Mouse (Mus musculus): ENCODE results near the gene Capn2. TPM values are rescaled to one million over a fixed set of nuclear protein-coding genes. Genes with fewer than 3 reads are reported as not detected.

Capn2 gene
- total RNA-seq, 2 experiments from 2014 or later: 79.3 to 94.3 TPM

DNA sequence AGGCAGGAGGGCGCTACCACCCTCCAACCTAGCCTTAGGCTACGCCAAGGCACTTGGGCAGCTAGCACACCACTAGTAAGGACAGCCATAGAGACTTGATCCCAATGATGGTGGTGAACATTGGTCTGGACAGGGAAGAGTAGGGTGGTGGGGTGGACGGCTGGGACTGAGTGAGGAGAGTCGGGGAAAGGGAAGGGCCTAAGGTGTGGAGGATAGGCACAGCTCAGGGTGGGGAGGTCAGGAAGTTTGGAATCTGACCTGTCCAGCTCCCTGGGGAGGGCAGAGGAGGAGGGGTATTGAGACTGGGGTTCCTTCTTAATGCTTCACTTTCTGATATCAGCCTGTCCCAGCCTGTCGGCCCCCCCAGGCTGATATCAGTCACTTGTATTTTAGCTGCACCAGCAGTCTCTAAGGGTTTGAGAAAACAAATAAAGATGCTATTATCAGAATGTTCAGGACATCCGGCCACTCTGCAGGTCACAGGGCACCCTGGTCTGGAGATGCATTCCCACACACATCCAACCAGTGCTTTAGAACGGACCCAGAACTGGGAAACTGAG lies 14.8 kb downstream of the Capn2 start:
- DNase-seq: no peak

DNA sequence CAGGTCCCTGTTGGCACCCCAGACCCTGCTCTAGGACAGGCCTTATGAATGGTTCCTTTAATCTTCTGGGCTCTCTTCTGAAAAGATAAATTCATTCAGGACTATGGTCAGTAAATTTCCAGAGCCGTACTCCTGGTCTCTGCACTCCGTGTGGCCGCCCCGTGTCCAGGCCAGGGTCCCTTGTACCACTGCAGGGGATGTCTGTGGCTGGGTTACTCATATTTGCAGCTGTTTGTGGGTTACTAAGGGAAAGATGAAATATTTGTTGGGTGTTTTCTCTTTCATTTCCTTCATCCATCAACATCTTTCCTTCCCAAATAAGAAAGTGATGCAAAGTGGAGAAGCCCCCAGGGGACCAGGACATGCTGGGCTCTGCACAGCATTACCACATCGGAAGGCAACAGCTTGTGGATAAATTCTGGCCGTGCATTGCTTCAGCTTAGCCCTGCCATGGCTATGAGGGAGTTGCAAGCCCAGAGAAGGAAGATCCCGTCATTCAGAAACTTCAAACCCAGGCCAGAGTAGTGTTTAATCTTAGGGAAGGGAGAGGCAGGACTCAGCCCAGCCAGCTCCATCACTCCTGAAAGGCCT lies 15.5 kb downstream of the Capn2 start:
- DNase-seq: no peak

DNA sequence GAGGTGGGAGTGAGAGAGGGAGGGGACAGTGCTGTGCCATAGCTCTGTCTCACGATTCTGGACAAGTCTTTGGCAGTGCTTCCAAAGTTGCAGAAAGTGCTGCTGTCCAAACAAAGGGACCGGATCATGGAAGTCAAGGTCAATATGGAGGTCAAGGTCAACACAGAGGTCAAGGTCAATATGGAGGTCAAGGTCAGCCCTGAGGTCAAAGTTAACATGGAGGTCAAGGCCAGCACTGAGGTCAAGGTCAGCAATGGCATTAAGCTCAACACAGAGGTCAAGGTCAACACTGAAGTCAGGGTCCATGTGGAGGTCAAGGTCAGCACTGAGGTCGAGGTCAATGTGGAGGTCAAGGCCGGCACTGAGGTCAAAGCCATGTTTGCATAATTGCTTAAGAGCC lies 16.6 kb downstream of the Capn2 start:
- DNase-seq: no peak

DNA sequence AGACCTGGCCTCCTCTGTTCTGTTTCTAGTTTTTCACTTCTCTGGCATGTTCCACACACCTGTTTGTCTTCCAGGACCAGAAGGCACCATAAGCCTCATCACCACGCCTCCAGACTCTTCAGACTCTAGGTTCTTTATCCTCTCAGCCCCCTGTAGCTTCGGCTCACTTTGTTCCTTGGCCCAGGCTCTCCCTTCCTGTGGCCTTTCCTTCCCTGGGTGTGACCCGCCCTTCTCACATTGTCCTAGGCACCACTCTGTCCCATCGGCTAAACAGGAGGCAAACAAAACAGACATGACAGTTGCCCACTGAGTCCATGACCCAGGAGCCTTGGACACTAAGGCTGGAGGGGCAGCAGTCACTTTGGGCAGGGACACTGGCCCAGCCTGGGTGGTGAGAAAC lies 17.2 kb downstream of the Capn2 start:
- DNase-seq: no peak

DNA sequence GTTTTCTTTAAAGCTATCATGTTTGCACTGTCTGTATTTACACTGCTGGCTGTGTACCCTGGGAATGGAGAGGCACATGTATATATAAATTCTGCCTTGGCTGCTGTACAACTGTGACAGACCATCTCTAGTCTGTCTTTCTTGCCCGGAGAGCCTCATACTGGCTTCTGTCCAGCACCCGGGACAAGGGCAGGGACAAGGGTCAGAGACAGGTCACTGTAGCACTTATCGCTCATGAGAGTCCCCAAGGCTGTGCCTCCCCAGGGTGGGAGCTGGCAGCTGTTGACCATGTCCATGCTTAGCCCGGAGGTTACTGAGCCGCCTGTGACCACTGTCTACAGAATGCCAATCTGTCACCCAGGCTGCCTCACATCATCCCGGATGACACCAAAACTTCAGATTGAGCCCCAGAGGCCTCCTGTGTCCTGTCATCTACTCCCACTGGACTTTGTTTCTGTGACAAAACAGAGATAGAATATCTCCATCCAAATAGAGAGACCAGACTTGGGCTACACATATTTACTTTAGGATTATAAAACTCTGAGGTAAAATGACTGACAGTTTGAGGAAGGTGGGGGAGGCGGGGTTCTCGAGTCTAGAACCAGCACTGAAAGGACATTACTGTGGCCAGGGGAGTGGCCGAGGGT lies 17.8 kb downstream of the Capn2 start:
- DNase-seq: peak; percentile 73

DNA sequence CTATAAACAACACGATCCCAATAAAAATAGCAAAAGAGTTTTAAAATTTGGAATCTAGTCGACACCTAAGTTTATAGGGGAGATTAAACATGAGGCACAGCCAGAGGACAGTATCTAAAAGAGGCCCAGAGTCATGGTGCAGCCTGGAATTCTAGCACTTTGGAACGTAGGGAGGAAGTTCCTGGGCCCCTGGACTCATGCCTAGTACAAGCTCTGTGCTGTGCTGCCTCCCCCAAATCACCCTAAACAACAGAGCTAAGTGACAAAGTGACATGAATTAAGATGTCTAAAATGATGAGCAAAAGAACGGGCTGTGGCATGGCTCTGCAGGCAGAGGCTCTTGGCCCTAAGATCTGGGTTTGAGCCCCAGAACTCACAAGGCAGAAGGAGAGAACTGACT lies 19.7 kb downstream of the Capn2 start:
- no peak for DNase-seq

DNA sequence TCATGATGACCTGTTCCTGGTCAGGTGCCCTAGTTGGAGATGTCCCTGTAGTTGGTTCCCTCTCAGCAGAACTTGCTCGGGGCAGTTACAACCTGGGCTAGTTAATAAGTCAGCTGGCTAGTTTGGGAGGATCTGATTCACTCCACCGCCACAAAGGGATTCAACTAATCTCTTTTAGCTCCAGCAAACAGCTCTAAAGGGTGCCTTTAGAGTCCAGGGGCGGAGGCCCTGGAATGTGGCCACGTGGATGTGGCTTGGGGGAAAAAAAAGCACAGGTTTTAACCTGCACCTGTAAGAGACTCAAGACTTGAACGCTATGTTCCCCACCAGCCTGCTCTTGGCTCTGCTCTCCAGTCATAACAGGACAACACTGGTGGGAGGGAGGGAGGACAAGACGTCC lies 20.7 kb downstream of the Capn2 start:
- no peak for DNase-seq

DNA sequence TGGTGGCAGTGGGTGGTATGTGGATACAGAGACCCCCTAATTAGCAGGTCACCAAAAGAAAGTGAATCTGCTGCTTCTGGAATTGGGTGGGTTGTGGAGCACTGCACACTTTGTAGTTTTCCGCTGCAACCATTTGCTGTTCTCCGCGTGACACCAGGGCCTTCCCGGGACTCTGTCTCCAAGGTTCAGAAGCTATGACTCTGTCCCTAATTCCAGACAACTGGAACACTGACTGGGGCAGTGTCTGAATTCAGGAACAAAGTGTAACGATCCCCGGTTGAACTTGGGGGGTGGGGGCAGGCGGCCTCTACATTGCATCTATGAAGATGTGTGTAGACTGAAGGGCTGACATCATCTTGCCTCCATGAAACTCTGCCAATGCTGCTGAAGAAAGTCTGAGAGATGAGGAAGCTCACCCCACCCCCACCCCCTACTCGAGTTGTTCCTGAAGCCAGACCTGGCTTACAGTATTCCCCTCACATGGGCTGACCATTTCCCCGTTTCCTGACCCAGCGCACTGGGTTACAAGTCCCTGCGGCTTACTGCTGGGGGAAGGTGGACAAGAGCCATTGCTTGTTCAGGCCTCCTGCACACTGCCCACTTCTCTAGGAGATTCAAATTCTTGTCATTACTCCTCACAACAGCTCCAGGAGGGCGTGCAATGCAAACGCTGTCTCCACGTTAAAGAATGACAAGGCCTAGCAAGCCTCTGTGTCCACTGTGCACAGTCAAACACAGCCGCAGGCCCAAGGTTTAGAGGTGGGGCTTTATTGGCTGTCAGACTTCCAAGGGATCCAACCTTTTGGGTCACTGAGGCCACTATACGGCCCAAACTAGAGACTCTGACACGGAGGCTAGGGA lies 22.9 kb downstream of the Capn2 start:
- no peak for DNase-seq

DNA sequence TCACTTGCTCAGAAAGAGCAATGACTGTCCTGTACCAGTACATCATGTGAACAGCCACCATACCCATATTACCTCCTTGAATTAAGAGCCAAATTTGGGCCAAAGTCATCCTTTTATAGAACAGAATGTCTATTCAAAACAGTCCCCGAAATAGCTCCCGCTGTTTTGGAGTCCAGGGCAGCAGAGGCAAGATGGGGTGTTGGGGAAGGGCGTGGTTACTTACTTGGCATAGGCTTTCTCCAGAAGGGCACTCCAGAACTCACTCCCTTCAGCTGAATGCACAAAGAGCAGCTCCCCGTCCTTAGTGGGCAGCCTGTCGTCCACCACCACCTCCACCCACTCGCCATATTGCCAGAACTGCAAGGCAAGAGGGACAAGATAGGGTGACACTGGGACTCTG lies 25.6 kb downstream of the Capn2 start:
- DNase-seq: no peak

DNA sequence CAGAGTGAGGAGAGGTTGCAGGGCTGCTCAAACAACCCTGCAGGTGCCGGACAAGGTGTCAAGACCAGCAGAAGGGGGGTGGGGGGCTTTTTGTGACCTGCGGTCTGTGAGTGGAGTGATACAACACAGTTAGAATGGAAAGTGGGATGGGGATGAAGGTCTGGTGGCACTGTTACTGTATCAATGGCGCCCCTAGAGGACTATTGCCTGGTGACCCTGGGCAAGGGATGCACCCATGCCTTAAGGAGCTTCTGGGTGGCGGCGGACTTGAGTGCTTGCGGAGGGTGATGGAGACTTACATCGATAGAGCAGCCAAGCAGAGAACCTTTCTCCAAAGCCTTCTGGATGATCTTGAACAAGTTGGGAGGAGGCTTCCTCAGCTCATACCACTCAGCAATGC lies 26.8 kb downstream of the Capn2 start:
- DNase-seq: no peak

DNA sequence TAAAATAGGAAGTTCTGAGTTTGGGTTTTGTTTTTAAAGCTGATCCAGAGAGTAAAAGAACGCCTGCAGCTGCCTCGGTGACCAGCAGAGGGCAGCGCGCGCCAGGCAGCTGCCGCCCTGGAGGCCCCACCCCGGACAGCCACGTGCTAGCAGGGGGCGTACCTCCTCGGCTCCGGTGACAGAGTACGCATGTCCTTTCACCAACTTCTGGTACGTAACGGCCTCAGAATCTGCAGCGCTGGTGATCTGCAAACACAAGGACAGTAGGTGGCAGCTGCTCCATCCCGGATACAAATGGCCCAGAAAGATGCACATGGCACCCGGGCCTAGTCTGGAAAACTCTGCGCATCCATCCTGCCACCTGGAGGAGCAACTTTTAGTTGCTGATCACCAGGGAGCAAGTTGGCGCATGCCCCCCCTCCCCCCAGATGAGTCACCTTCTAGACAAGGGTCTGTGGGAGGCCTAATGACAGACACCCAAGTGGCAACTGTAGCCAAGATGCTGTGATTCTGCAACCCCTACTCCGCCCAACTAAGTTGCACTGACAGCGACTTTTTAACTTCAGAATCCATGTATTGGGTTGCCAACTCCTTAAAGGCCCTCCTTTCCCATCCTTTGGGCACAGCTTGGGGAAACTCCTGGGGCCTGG lies 27.5 kb downstream of the Capn2 start:
- DNase-seq: peak; percentile 95

DNA sequence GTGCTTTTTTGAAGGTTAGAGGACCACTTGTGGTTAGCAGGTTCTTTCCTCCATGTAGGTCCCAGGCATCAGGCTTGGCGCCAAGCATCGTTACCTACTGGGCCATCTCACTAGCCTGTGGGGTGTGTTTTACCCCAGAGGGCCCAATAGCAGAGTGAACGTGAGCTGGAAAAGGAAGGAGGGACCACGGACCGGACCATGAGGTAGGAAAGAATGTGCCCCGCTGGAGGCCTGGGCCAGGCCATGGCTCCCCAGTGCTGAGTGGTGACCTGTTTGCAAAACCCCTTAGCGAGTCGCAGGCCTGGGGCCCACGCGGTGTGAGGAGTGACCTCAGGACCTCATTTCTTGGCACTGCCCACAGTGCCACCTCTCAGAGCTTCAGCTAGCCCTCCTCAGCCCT lies 28.9 kb downstream of the Capn2 start:
- DNase-seq: no peak

DNA sequence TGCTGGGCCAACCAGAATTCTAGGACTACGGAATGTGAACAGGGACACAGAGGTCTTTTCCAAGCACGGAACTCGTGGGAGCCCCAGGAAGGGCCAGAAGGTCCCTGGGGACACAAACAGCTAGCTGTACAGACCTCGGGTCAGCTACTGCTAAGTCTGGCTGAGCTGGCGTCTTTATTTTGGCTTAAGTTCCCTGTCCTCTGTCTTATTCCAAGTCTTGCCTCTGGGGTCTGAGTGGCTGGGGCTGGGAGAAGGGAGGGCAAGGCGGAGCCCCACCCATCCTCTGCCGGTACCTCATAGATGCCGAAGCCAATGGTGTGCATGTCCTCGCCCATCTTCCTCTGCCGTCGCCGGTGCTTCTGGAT lies 33.5 kb downstream of the Capn2 start:
- DNase-seq: peak; percentile 63

DNA sequence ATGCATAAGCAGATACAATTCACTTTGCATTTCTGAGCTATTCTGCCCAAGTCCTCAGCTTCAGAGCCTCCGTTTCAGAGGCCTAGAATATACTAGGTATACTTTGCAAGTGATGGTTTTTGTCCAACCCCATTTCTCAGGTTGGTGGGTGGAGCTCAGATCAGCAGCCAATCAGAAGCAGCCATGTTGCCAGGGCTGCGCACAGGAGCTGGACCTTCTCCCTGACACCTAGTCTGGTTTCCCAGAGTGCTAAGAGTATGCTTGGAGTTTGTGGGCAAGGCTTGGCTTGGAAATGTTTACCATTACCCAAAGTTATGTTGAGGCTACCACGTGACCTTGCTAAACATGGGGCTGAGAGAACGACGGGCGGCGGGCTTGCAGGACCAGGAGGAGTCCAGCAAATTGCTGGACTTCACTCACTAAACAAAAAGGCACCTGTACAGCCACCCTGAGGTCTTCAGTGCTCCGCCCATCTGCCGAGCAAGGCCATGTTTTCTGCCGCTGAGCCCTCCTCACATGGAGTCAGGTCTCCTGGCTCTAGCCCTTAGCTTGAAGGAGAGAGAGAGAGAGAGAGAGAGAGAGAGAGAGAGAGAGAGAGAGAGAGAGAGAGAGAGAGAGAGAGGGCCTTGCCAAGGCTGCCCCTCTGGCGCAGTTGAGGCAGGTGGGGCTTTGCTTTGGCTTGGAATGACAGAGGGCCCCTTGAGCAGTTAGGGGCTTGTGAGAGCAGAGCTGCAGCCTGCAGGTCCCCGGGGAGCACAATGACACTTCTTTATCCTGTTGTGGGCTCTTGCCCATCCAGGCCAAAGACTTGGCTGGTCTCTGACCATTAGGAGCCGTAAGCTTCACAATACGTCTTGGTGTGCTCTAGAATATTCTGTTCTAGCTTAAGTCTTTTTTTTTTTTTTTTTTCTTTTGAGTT lies 34.2 kb downstream of the Capn2 start:
- DNase-seq: no peak

DNA sequence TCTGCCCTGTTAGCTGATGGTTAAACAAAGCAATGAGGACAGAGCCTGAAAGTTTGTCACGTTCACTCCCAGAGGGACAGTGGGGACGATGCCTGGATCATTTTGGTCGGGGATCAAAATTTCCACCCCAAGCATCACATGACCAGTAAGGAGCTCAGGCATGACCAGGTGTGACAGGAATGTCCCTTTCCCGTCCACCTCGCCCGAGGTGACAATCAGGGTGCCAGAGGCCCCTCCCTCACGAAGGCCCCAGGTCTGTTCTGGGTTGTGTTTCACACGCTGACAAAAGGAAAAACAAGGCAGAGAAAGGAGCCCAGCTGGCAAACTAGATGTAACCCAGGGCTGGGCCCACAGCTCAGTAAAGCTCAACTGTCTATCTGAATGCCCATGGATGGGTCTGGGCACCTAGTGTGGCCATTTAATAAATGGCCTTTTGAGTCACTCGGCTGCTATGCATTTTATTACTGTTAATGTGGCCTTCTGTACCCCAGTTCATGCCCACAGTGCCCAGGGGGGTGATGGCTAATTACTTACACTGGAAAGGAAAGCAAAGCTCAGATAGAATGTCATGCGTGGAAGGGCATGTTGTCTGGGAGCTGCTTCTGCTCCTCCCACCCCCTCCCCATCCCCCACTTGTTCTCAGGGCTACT lies 35.6 kb downstream of the Capn2 start:
- no peak for DNase-seq

DNA sequence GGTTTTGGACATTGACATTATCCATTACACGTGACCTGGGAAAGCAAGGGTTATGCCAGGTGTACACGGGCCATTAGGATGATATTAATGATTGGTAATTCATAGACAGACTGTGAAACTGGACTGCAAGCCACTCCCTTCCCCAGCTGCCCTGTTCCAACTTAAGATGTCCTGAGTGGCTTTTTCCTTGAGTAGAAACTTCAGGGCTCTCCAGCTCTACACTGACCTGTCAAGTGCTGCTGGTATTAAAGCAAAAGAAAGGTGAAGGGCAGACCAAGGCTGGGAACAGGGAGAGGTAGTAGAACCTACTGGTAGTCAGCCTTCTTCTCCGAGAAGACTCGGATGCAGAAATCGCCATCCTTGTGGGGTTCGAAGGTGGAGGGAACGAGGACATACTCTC lies 36.3 kb downstream of the Capn2 start:
- DNase-seq: no peak

DNA sequence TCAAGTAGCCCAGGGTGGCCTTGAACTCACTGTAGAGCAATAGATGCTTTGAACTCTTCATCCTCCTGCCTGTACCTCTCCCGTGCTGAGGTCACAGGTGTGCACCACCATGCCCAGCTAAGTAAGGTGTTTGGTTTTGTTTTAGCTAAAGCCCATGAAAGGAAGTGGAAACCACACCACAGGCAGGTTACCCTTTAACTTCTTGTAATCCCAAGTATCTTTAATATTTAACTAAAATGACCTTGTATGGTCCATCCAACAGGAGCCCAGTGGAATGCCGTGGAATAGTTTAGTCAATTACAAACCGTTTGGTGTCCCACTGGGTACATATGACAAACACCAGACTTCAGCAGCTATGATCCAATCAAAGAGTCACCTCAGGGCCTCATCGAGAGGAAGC lies 38.5 kb downstream of the Capn2 start:
- DNase-seq: no peak

DNA sequence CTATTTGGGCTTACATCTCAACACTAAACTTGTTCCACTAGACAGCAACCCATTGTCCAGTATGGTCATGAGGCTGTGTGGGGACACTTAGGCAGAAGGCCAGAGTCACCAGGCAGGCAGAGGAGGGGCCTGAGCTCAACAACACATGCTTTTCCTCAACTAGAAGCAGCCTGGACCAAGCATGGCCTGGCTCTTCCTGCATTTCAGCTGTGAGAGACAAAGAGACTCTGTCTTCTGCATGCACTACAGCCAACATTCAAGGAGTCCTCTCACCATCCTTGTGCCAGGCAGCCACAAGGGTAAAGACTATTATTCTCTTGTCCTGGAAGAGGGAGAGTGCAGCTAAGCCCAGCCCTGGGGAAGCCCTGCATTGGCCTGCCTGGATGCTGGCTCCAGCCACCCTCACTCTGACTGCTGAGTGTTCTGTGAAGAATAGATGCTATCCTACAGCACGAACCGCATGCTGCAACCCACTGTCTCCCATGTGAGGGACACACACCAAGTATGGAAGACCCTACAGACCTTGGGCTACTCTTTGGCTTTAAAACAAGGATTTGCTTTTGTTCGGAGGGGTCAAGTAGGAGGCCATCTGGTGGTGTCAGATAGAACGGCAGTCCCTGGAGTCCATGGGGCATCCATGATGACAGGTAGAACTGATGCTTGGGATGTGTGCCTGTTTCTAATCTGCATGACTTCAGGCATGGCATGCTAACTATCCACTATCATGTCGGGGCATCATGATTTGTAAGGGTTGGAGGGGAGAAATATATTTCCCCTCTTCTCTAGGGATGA lies 42.2 kb downstream of the Capn2 start:
- no peak for DNase-seq

DNA sequence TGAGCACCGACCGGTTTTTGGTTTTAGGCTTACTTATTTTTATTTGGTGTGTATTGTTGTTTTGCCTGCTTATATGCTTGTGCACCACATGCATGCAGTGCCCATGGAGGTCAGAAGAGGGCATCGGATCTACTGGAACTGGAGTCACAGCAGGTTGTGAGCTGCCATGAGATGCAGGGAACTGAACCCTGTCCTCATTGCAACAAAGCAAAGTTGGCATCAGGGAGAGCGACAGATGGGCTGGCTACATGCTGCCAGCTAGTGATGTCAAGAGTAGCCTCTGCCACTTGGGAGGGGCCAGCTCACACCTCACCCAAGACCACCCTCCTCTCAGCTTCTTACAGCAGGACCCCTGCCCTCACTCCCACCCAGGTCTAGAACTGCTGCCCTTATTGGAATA lies 51.4 kb downstream of the Capn2 start:
- no peak for DNase-seq

DNA sequence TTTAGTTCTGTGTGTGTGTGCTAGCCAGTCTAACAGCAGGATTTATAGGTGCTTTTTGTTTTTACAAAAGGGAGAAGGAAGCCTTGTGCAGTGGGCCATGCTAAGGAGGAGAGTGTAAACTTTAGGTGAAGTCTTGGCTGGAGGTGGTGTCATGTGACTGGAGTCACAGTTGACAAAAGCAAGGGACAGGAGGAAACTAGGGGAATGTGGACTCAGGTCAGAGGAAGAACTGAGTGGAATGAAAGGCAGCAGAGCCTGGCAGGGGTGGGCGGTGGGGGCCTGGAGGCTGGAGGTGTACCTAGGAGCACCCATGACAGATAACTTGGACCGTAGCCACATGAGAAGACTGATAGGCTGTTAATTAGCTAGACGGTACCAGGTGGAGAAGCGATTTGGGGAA lies 52.1 kb downstream of the Capn2 start:
- no peak for DNase-seq

All from adrenal gland, postnatal 10 days (tissue).